Mouse (Mus musculus): ENCODE measurements around the gene Atxn7l1. TPM values are rescaled to one million over a fixed set of nuclear protein-coding genes. Genes with fewer than 3 reads are reported as not detected.

The Atxn7l1 gene
- polyA plus RNA-seq, 1 experiment: 37.1 TPM

DNA sequence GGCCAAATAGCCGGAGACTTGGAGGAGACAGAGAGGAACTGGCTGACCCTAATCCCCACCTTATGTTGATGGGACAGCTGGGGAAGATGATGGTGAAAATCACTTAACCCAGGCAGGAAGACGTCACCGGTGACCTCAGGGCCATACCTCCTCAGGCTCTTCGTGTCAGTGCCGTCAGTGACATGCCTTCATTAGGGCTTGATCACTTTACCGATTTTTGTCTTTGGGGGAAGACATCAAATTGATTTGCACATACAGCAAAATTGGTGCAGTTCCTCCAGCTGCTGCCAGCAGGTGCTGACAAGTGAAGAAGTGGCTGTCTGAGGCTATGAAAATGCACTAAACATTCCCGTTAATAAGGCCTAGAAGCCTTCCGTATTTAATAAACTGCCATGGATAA, 103.9 kb downstream of the Atxn7l1 start:
- TF ChIP-seq POLR2A (IDR thresholded peaks at IDR 0.05; ENCODE audit: low read depth, low read length): no peak
- no peak for TF ChIP-seq CTCF (IDR thresholded peaks at IDR 0.05; ENCODE audit: extremely low read depth, insufficient read depth, insufficient read length, insufficient replicate concordance)
- Histone ChIP-seq H3K36me3 (ENCODE audit: control insufficient read depth, insufficient read depth, low read length) (no peaks in the 10 kb centered on the region; the same call in 1 of the 2 replicates), H3K27me3 (ENCODE audit: control insufficient read depth, insufficient read depth, low read length) (no peaks in the 10 kb centered on the region), H3K27ac (ENCODE audit: insufficient read depth, low read length) (no peak overlapping the region), H3K4me1 (ENCODE audit: control insufficient read depth, insufficient read depth, insufficient read length) (no peaks in the 10 kb centered on the region), H3K4me3 (ENCODE audit: extremely low read depth, insufficient read depth, insufficient read length) (no peak overlapping the region)
- DNase-seq (ENCODE audit: low read depth in 1 of 2, low spot score in 2 of 2): no peak
- 94% methylated on average over 8 of the region's 8 CpGs for WGBS

DNA sequence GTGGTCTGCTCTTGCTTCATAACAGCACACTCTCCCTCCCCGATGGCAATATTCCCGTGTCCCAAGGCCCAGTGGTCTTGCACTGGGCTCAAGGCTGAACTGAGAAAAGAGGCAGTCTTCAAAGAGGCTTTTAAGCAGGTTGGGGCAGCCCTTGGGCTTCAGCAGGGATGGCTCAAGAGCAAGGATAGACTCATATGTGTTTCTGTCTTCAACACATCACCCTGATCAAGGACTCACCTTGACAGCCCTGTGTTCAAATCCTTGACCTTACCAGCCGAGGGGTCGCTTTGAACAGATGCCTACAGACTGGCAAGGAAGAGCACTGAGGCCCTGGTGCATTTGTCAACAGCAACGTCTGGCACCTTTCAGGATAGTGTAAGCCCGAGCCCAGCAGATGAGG, 105.1 kb downstream of the Atxn7l1 start:
- H3K27ac ChIP-seq (ENCODE audit: insufficient read depth, low read length): no peak overlapping the region
- no peaks in the 10 kb centered on the region for H3K4me1 ChIP-seq (ENCODE audit: control insufficient read depth, insufficient read depth, insufficient read length)
- DNase-seq (ENCODE audit: low read depth in 1 of 2, low spot score in 2 of 2): no peak
- H3K4me3 ChIP-seq (ENCODE audit: extremely low read depth, insufficient read depth, insufficient read length): no peak overlapping the region
- TF ChIP-seq CTCF (IDR thresholded peaks at IDR 0.05; ENCODE audit: extremely low read depth, insufficient read depth, insufficient read length, insufficient replicate concordance) (no peak), POLR2A (IDR thresholded peaks at IDR 0.05; ENCODE audit: low read depth, low read length) (no peak)
- no peaks in the 10 kb centered on the region; the same call in 1 of the 2 replicates for H3K36me3 ChIP-seq (ENCODE audit: control insufficient read depth, insufficient read depth, low read length)
- WGBS: 90% methylated on average over 6 of the region's 6 CpGs
- no peaks in the 10 kb centered on the region for H3K27me3 ChIP-seq (ENCODE audit: control insufficient read depth, insufficient read depth, low read length)

- no peaks in the 10 kb centered on the region for H3K4me1 ChIP-seq (ENCODE audit: control insufficient read depth, insufficient read depth, insufficient read length)
- no peak for DNase-seq (ENCODE audit: low read depth in 1 of 2, low spot score in 2 of 2)
- no peak overlapping the region for H3K27ac ChIP-seq (ENCODE audit: insufficient read depth, low read length)
- no peak overlapping the region for H3K4me3 ChIP-seq (ENCODE audit: extremely low read depth, insufficient read depth, insufficient read length)
- no peaks in the 10 kb centered on the region for H3K27me3 ChIP-seq (ENCODE audit: control insufficient read depth, insufficient read depth, low read length)
- TF ChIP-seq POLR2A (IDR thresholded peaks at IDR 0.05; ENCODE audit: low read depth, low read length) (no peak), CTCF (IDR thresholded peaks at IDR 0.05; ENCODE audit: extremely low read depth, insufficient read depth, insufficient read length, insufficient replicate concordance) (no peak)
- H3K36me3 ChIP-seq (ENCODE audit: control insufficient read depth, insufficient read depth, low read length): no peaks in the 10 kb centered on the region; the same call in 1 of the 2 replicates
- 89% methylated on average over 9 of the region's 9 CpGs for WGBS
These were observed 105.7 kb downstream of the Atxn7l1 start for GRCm38 (mm10) chr12:33253206-33253605.

- 94% methylated on average over 2 of the region's 2 CpGs for whole genome bisulfite sequencing
- TF ChIP-seq POLR2A (IDR thresholded peaks at IDR 0.05; ENCODE audit: low read depth, low read length): no peak
- TF ChIP-seq CTCF (IDR thresholded peaks at IDR 0.05; ENCODE audit: extremely low read depth, insufficient read depth, insufficient read length, insufficient replicate concordance): no peak
- H3K27ac ChIP-seq (ENCODE audit: insufficient read depth, low read length): no peak overlapping the region
- no peaks in the 10 kb centered on the region for H3K27me3 ChIP-seq (ENCODE audit: control insufficient read depth, insufficient read depth, low read length)
- H3K4me1 ChIP-seq (ENCODE audit: control insufficient read depth, insufficient read depth, insufficient read length): no peaks in the 10 kb centered on the region
- no peak overlapping the region for H3K4me3 ChIP-seq (ENCODE audit: extremely low read depth, insufficient read depth, insufficient read length)
- H3K36me3 ChIP-seq (ENCODE audit: control insufficient read depth, insufficient read depth, low read length): no peaks in the 10 kb centered on the region
- DNase-seq (ENCODE audit: low read depth in 1 of 2, low spot score in 2 of 2): no peak
These were observed 107.8 kb downstream of the Atxn7l1 start for GRCm38 (mm10) chr12:33255256-33255655.

- 94% methylated on average over 6 of the region's 6 CpGs for WGBS
- H3K4me3 ChIP-seq (ENCODE audit: extremely low read depth, insufficient read depth, insufficient read length): no peak overlapping the region
These were observed 108.9 kb downstream of the Atxn7l1 start for GRCm38 (mm10) chr12:33256426-33256825.

GRCm38 (mm10) chr12:33258995-33259529, 111.6 kb downstream of the Atxn7l1 start:
- H3K36me3 ChIP-seq (ENCODE audit: control insufficient read depth, insufficient read depth, low read length): no peaks in the 10 kb centered on the region
- 92% methylated on average over 5 of the region's 5 CpGs for WGBS
- no peak overlapping the region for H3K27ac ChIP-seq (ENCODE audit: insufficient read depth, low read length)
- DNase-seq (ENCODE audit: low read depth in 1 of 2, low spot score in 2 of 2): no peak
- H3K4me1 ChIP-seq (ENCODE audit: control insufficient read depth, insufficient read depth, insufficient read length): no peaks in the 10 kb centered on the region
- TF ChIP-seq POLR2A (IDR thresholded peaks at IDR 0.05; ENCODE audit: low read depth, low read length) (no peak), CTCF (IDR thresholded peaks at IDR 0.05; ENCODE audit: extremely low read depth, insufficient read depth, insufficient read length, insufficient replicate concordance) (no peak)
- no peaks in the 10 kb centered on the region for H3K27me3 ChIP-seq (ENCODE audit: control insufficient read depth, insufficient read depth, low read length)
- no peak overlapping the region for H3K4me3 ChIP-seq (ENCODE audit: extremely low read depth, insufficient read depth, insufficient read length)

More at GRCm38 (mm10) chr12:33256426-33256825, 108.9 kb downstream of the Atxn7l1 start:
- no peak overlapping the region for H3K27ac ChIP-seq (ENCODE audit: insufficient read depth, low read length)
- no peaks in the 10 kb centered on the region for H3K4me1 ChIP-seq (ENCODE audit: control insufficient read depth, insufficient read depth, insufficient read length)
- H3K27me3 ChIP-seq (ENCODE audit: control insufficient read depth, insufficient read depth, low read length): no peaks in the 10 kb centered on the region
- TF ChIP-seq CTCF (IDR thresholded peaks at IDR 0.05; ENCODE audit: extremely low read depth, insufficient read depth, insufficient read length, insufficient replicate concordance) (no peak), POLR2A (IDR thresholded peaks at IDR 0.05; ENCODE audit: low read depth, low read length) (no peak)
- no peaks in the 10 kb centered on the region for H3K36me3 ChIP-seq (ENCODE audit: control insufficient read depth, insufficient read depth, low read length)
- DNase-seq (ENCODE audit: low read depth in 1 of 2, low spot score in 2 of 2): no peak

GRCm38 (mm10) chr12:33260575-33260974, 113.1 kb downstream of the Atxn7l1 start:
- Histone ChIP-seq H3K4me1 (ENCODE audit: control insufficient read depth, insufficient read depth, insufficient read length) (no peaks in the 10 kb centered on the region), H3K27ac (ENCODE audit: insufficient read depth, low read length) (no peak overlapping the region), H3K4me3 (ENCODE audit: extremely low read depth, insufficient read depth, insufficient read length) (no peak overlapping the region), H3K27me3 (ENCODE audit: control insufficient read depth, insufficient read depth, low read length) (no peaks in the 10 kb centered on the region), H3K36me3 (ENCODE audit: control insufficient read depth, insufficient read depth, low read length) (no peaks in the 10 kb centered on the region)
- 88% methylated on average over 7 of the region's 7 CpGs for WGBS
- DNase-seq (ENCODE audit: low read depth in 1 of 2, low spot score in 2 of 2): no peak
- TF ChIP-seq CTCF (IDR thresholded peaks at IDR 0.05; ENCODE audit: extremely low read depth, insufficient read depth, insufficient read length, insufficient replicate concordance): no peak
- no peak for TF ChIP-seq POLR2A (IDR thresholded peaks at IDR 0.05; ENCODE audit: low read depth, low read length)

Measured in spleen, adult 2 months (tissue).